Mouse (Mus musculus) kidney, postnatal 36 days (tissue): ENCODE results near the gene Hoxa5.
A peak's percentile ranks its signal among the peaks of the same experiment; 100 is the strongest.

Source experiments
- DNase-seq, 2 experiments: peaks; one replicate each; pipeline ENCODE4 v3.0.0; 2021 to 2022; ENCODE audit warnings: mixed read lengths in 2 of 2

The Hoxa5 gene

DNA sequence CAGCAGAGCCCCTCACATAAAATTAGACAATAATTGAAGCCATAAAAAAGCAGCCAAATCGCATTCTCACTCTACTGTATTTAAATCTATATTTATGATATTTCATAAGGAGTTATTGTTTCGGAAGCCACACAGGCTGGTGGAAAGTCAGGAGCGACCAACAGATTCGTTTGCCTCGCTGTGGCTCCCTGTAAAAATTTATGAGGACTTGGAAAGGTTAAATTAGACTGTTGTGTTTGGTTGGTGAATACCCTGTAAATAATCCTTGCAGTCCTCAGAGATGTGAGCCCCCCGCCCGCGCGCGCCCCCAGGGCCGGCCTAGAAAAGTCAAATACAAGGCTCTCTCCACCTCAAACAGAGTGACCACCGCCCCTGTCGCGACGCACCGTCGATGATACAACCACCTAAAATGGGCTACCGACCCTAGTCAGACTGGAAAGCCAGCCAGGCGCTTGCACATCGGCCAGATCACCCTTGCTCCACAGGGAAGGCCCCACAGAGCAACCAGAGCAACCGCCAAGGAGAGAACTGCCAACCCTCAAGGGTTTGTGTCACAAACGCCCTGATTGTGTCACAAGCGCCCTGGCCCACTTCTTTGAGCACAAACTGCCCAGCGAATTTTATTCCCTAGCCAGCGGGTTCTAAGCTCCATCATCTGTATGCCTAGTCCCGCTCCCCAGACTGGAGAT is 22.3 kb upstream of the Hoxa5 start:
- peak in 1 of 2 experiments; percentile 60 for DNase-seq

DNA sequence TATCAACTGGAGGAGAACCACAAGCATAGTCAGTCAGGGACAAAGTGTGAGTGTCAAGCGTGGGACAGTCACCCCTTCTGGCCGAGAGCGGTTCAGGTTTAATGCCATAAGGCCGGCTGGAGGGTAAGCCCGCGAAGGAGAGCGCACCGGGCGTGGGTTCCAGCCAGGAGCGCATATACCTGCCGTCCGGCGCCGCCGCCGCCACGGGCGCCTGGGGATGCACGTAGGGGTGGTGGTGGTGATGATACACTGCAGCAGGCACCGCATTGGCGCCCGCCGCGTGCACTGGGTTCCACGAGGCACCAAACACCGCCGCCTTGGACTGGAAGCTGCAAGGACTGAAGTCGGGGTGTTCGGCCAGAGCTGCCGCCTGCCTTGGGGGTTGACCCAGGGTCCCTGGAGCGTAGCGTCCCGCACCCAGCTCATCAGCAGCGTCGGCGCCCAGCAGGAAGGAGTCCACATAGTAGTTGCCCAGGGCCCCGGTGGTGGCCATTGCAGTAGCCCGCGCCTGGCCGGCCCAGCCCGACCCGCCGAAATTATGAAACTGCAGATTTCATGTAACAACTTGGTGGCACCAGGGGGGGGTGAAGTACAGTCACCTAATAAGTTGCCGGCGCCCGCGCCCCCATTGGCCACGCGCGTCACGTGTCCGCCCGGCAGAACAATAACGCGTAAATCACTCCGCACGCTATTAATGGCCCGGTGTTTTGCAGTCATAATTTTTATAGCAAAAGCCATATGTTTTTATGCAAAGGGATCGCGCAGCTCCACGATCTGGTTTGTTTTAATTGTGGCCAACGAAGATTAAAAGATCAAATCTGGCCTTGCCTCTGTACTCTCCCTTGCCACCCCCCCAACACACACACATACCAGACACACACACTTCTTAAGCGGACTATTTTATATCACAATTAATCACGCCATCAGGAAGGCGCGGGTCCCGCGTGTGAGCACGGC is 21.5 kb upstream of the Hoxa5 start:
- peak; percentile 94 to 95 for DNase-seq

DNA sequence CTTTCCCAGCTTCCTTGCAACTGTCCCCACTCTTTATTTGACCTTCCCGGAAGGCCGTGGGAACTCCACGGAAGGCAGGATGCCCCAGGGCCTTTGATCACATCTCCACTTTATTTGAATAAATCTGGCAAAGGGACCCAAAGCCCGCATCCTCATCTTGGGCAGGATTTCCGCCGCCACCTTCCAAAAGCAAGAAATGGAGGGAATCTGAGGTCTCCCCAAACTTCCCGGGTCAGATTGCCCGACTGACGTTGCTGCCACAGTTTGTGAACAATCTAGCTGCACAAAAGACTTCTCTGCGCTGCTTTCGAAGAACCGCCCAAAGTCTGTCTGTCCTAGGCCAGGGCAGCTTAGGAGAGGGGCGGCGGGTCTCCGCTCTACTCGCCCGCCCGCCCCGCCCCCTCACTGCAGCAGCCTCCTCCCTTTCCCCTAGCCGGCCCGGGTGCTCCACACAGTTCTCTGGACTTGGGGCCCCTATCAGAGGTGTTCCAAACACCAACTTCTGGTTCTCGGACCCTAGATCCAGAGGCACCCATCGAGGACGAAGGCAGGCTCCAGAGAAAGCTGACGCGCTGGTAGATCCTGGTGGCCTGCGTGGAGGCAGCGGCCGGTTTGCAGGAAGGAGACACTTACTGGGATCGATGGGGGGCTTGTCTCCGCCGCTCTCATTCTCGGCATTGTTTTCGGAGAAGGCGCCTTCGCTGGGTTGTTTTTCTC is 20.7 kb upstream of the Hoxa5 start:
- DNase-seq, result peak in 1 of 2 experiments; percentile 61

DNA sequence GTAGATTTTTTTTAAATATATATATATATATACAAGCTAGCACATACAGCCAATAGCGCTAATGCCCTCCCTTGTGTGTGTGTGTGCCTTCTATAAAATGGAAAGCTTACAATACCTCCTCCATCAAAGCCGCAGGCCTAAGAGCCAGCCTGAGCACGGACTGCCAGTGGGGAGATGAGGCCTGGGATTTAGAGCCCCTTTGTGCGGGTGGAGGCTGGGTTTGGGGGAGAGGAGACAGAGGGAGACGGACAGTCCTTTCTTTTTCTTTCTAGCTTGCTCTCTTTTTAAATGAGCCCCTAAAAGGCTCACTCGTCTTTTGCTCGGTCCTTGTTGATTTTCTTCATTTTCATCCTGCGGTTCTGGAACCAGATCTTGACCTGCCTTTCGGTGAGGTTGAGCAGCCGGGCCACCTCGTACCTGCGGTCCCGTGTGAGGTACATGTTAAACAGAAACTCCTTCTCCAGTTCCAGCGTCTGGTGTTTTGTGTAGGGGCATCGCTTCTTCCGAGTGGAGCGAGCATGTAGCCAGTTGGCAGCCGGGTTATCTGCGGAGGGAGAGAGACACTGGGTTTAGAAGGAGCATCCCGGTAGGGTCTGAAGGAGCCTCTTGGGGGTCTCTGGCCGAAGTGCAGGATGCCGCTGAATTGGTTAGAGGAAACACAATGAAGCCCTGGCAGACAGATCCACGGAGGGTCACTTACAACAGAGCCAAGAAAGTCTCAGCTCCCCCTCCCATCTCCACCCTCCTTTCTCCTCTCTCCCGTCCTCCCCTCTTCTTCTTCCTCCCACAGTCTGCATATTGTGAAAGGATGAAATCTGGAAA is 19.8 kb upstream of the Hoxa5 start:
- peak in 1 of 2 experiments; percentile 56 for DNase-seq

DNA sequence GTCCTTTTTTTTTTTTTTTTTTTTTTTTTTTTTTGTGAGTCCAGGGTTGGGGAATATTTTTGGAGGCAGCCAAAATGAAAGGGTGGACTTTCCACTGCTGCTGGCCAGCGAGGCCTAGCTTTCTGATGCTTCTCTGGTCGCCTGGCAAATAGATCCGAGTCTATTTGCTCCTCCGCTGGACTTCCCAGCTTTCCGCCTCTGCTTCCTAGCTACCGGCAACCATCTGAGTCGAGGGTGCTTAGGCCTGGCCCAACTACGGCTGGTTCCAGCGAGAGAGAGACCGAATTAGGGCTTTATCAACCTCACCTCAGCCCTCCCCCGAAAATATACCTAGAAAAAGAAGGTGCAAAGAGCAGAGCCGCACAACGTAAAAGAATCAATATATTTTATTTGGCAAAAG is 18.3 kb upstream of the Hoxa5 start:
- DNase-seq, result peak in 1 of 2 experiments; percentile 52

DNA sequence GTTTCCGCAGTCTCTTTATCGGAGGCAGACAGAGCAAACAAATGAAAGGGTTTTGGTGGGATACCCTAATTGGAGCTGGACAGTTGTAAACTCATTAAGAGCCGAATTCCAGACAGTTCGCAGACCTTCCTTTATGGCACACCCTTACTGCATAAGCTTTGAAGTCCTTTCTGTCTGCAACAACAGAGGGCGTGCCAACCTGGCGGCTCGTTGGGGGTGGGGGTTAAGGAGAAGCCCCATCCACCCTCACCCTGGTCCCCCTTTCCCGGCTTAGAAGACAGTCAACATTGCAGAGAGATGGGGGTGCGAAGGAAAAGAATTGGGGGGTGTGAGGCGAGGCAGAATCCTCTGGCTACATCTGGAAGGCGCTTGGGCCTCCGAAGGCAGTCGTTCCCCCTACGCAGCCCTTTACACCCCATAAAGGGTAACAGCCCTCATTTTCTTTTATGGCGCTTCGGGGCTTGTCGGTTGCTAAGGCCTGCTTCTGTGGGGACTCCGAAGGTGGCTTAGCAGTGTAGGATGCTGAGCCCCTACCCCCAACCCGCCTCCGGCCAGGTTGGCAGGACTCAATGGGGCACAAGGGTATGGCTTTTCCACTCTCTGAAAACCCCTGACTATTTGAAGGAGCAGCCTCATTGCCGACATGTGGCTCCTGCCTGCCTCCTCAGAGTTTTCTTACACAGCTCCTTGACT is 17.8 kb upstream of the Hoxa5 start:
- DNase-seq, result peak in 1 of 2 experiments; percentile 77

DNA sequence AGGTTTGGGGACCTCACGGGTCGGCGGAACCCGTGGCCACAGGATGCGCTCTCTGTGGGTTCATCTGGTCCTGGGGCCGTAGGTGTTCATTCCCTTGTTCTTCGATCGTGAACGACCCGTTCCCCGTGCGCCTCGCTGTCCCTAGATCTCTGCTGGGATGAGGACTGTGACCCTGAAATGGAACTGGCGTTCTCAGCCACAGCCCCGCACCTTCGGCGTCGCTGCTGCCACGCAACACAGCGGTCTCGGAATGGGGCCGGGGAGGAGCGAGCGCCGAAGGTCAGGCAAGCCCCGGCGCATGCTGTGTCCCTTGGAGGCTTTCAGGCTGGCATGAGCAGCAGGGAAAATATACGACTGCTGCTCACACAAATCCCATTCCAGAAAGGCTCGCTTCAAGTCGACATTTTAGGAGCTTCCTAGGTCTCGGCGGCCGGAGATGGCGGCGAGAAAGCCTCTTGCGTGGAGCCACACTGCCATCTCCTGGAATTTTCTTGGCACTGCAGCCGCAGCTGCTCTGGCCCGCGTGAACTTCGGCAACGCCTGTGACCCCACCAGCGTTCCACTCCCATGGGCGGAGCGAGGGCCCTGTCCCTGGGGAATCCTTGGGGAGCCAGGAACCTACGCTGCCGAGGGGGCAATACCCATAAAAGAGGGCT is 17.1 kb upstream of the Hoxa5 start, which contains the start of gene Hoxa7:
Gene Hoxa7 (minus strand): TSS at position 518 of the 656 bp plus-strand sequence.
- peak; percentile 95 to 97 for DNase-seq

DNA sequence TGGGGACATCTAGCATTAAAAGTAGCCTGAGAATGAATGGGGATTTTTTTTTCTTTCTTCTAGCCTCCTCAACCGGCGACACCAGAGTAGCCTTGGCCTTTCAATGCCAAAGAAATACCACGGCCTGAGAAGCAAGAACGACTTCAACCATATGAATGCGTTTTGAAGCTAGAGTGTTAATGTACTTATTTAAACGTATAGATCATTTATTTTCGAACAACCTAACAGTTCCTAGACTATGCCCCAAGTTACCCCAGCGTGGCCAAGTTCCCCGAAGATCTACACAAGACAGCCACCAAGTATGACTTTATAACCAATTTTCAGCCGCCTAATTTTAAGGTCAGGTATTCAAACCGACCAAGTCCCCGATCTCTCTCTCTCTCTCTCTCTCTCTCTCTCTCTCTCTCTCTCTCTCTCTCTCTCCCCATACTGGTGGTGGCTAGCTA is 16.5 kb upstream of the Hoxa5 start:
- peak in 1 of 2 experiments; percentile 27 for DNase-seq

DNA sequence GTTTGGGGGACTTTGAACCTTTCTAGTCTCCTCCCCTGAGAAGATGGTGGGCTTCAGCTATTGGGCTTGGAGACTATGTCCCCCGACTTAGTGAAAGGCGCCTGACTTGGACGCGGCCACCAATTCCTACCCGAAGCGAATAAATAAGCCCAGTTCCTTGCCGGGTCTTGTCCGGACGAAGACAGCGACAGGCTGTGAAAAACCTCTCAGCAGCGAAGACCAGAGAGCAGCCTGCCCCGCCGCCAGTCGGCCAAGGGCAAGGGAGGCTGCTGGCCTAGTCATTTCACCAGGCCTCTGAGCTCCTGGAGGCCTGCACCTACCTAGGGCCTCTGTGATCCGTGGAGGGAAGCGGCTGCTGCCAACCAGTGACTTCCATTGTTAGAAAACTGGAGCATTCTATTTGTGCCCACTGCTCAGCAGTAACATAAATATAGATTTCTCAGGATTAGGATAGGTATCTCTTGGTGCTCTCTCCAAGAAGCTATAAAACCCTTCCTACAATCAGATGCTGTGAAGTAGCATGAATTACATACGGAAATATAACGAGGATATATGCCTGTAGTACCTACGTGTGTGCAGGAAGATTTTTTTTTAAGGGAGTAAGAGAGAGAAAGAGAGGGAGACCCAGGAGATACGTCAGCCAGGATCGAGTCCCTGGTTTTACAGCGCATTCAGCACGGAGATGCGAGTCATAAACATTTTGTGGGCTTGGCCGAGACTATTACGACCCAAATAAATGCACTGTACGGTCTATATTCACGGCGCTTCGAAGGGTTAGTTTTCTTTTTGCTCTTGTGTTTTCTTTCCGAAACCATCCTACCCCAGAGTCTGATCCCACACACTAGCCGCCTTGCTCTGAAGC is 15.8 kb upstream of the Hoxa5 start:
- DNase-seq, result peak in 1 of 2 experiments; percentile 74

DNA sequence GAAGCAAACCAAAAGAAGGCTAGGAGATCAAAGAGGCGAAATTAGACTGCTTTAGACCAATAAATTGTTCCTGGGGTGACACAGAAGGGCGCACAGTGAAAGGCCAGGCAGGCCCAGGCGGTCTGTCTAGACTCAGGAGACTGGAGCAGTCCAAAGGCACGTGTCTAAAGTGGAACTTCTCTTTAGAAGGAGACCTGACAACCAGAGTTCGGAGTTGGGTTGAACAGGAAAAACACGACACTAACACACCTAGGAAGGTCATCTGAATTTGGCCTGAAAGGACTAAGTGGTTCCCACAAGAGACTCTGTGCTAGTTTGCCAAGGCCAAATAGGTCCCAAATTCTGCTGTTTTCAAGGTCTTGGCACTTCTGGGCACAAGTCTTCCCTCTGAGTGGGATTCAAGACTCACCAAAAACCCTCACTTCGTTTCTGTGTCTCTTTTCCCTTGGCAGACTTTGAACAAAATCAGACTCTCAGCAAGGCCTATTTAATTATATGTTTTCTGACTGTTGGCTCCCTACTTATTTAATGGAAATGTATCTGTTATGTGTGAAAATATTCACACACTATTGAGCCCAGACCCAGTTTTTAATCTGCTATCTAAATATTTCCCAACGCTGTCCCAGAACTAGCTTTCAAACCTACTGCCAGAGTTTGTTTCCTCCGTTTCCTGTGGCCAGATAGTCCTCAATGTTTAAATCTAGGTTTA is 15.0 kb upstream of the Hoxa5 start:
- DNase-seq, result peak in 1 of 2 experiments; percentile 50

DNA sequence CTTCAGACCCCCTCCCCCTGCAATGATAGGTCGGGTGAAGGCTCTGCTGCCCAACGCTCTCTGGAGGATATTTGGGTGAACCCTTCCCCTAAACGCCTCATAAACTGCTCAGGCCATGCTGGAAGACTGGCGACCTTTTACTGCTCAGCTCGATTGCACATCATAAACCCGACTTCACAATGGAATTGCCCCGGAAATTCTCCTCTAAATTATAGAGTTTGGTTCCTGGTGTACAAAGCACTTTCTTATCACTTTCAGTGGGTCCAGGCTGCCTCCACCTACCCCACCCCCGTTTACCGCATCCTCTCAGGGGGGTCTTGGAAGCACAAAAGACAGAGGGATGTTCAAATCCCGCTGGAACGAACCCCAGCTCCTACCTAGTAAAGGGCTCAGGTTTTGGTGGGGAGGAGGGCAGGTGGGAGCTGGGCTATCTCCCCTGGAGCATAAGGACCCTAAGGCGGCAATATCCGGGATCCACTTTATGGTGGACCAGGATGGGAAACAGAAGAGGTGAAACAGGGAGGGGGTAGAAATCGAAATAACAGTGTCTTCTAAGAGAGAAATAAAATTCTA is 14.3 kb upstream of the Hoxa5 start:
- peak in 1 of 2 experiments; percentile 40 for DNase-seq

DNA sequence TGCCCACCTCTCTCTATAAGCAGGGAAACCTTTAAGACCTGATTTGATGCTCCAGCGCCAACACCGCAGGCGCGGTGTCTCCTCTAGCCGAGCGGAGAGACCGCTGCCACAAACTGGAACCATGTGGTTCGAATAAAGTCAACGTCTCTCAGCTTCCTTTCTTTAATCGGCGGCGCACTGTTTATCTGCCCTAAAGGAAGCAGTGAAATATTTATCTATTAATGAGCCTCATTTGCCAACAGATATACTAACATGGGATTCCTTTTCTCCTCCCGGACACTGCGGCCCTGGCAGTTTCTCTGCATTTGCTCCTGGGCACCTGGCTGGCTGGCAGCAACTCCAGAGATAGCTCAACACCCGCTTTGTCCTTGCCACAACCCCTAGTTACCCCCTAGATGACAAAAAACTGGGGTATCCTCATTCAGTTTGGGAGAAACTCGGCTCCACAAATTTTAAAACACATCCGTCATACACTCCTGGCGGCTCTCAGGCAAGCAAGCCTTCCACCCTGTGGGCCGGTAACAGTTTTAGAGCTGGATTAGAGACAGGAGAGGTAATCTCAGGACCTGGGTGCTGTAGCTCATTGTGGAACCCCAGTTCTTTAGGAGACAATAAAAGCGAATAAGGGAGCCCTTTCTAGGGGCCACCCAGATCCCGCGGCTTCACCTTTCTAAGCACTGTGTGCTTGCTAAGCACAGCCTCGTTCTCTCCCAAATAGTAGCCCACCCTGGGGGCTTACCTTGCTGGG is 13.7 kb upstream of the Hoxa5 start:
- DNase-seq, result peak in 1 of 2 experiments; percentile 58

DNA sequence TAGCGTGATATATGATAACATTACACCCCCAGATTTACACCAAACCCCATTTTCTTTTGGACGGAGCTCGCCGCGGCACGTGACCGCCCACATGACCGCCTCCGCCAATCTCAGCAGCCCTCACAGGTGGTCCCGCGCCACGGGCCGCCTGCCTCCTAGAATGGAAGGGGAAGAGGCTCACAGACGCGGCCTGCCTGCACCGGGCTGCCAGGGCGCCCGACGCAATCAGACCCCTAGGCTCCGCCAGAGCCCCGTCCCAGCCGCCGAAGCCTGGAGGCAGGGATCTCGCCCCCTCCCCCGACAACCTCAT is 13.0 kb upstream of the Hoxa5 start:
- peak; percentile 96 for DNase-seq

DNA sequence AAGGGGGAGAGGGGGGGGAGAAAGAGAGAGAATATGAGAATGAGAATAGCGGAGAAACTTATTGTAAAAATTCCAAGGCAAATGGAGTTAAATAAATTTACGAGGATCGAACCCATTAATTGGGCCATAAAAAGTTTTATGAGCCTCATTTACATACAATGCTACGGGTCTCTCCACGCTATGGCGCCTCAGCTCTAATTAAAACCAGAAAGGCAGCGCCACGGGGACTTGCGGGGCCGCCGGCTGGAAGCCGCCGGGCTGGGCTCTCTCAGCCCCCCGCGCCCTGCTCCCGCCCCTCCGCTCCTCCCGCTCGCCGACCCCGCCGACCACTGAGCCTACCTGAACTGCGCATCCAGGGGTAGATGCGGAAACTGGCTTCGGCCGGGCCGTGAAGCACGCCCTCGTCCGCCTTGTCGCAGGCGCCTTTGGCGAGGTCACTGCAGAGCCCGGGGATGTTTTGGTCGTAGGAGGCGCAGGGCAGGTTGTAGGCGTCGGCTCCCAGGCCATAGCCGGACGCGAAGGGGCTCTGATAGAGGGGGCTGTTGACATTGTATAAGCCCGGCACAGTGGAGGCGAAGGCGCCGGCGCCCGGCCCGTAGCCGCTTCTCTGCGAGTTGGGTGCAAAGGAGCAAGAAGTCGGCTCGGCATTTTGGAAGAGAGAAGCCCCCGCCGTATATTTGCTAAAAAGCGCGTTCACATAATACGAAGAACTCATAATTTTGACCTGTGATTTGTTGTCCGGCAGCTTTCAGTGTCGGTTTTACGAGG is 12.5 kb upstream of the Hoxa5 start:
- DNase-seq, result peak in 1 of 2 experiments; percentile 73

DNA sequence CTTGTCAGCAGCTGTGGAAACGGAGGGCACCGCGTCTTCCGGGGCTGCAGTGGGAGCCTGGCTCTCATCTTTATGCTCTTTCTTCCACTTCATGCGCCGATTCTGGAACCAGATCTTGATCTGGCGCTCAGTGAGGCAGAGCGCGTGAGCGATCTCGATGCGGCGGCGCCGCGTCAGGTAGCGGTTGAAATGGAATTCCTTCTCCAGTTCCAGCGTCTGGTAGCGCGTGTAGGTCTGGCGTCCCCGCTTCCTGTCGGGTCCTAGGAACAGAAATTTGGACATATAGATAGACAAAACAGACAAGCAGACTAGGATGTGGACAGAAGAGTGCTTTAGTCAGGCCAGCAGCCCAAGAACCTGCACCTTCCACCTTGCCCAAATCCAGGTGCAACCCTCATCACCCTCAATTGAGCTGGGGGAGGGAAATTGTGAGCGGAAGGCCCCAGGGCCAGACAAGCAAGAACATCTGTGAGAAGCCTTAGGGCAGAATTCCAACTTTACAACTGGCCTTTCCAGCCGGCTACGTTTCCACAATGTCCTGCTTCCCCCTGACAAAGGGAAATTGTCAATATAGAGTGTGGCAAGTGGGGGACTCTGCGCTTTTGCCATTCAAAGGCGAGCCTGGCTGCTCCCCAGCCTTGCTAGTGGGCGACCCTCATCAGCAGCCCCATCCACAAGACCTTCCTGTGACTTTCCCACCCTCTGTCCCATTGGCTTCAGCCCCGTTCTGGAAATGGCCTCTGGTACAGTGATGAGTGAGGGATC is 11.6 kb upstream of the Hoxa5 start:
- peak; percentile 12 to 64 for DNase-seq

DNA sequence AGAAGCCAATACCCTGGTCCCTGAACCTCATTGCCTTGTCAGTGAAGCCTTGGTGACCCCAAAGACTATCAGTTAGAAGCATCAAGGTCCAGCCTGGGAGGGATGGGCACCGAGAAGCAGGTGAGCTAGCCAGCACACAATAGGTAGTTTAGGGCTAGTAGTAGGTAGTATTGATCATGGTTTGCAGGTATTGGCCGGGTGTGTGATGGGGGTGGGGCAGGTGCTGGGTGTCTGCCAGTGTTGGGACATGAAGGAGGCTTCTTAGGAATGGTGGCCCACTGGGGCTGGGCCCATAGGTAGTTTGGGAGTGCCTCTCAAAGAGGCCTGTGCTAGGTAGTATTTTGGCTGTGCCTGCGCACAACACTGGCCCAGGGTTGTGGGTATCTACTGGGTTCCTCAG is 10.7 kb upstream of the Hoxa5 start:
- peak in 1 of 2 experiments; percentile 45 for DNase-seq
